Mouse (Mus musculus) brown adipose tissue, adult 24 weeks (tissue): ENCODE results near the gene 4930519P11Rik. TPM values are rescaled to one million over a fixed set of nuclear protein-coding genes. Genes with fewer than 3 reads are reported as not detected.
A peak's percentile ranks its signal among the peaks of the same experiment; 100 is the strongest.

Source experiments
- H3K27ac ChIP-seq: fragments of 200-500 bp; replicated peaks from 2 replicates; pipeline ENCODE4 v1.5.1; 2012; ENCODE audit warnings: low read depth, mild to moderate bottlenecking, low read length
- H3K4me1 ChIP-seq: fragments of 200-500 bp; 2 replicates; pipeline ENCODE4 v1.6.1; 2012; ENCODE audit warnings: low read length, mixed read lengths; ENCODE audit not compliant: control insufficient read depth, insufficient read depth, insufficient read length
- H3K4me3 ChIP-seq: fragments of 200-500 bp; 2 replicates; pipeline ENCODE4 v1.5.1; 2012; ENCODE audit warnings: low read depth, mild to moderate bottlenecking, low read length, moderate library complexity; ENCODE audit not compliant: insufficient read depth
- polyA plus RNA-seq: library from polyadenylated mRNA; stranded (reverse); fragments of >200 nt; gene quantifications from 2 replicates; pipeline ENCODE4 v1.2.4, GENCODE M21; 2012; ENCODE audit not compliant: missing spikeins, insufficient read depth, insufficient read length

The 4930519P11Rik gene
- polyA plus RNA-seq, result not detected in 2 replicates

GRCm38 (mm10) chr2:154613118-154614115 is at the start of gene 4930519P11Rik, which contains the start of gene Zfp341:
Gene 4930519P11Rik (minus strand): TSS chr2:154613437.
Gene Zfp341 (plus strand): TSS chr2:154613297.
- Histone ChIP-seq H3K4me3 (peak within 1 kb of the TSS; percentile 68), H3K4me1 (peaks cover 7% of the 10 kb centered on the region), H3K27ac (peak within 1 kb of the TSS; percentile 87)

GRCm38 (mm10) chr2:154659531-154660074 is 46.4 kb upstream of the 4930519P11Rik start:
- Histone ChIP-seq H3K4me3 (0 out of 2 replicates have a peak overlapping the region, but pooled peaks have one; percentile 6), H3K27ac (no peak overlapping the region), H3K4me1 (peaks cover 13% of the 10 kb centered on the region; the same call in 1 of the 2 replicates)

- peaks cover 13% of the 10 kb centered on the region; the same call in 1 of the 2 replicates for H3K4me1 ChIP-seq
- H3K27ac ChIP-seq, result 0 out of 2 replicates have a peak overlapping the region, but pooled peaks have one; percentile 32
- peak overlapping the region; percentile 6; the same call in 1 of the 2 replicates for H3K4me3 ChIP-seq
Observed at GRCm38 (mm10) chr2:154659070-154659469, 45.8 kb upstream of the 4930519P11Rik start.

GRCm38 (mm10) chr2:154657486-154658237 is 44.4 kb upstream of the 4930519P11Rik start:
- H3K4me1 ChIP-seq, result peaks cover 11% of the 10 kb centered on the region; the same call in 1 of the 2 replicates
- peak overlapping the region; percentile 98 for H3K4me3 ChIP-seq
- H3K27ac ChIP-seq, result peak overlapping the region; percentile 89

- peak overlapping the region; percentile 98 for H3K4me3 ChIP-seq
- peaks cover 10% of the 10 kb centered on the region; the same call in 1 of the 2 replicates for H3K4me1 ChIP-seq
- peak overlapping the region; percentile 89 for H3K27ac ChIP-seq
Observed at GRCm38 (mm10) chr2:154656710-154657485, 43.7 kb upstream of the 4930519P11Rik start.

GRCm38 (mm10) chr2:154655878-154656414 is 42.7 kb upstream of the 4930519P11Rik start:
- H3K27ac ChIP-seq, result no peak overlapping the region
- no peak overlapping the region for H3K4me3 ChIP-seq
- H3K4me1 ChIP-seq, result peaks cover 10% of the 10 kb centered on the region; the same call in 1 of the 2 replicates

GRCm38 (mm10) chr2:154654976-154655375 is 41.7 kb upstream of the 4930519P11Rik start:
- Histone ChIP-seq H3K27ac (no peak overlapping the region), H3K4me1 (peaks cover 10% of the 10 kb centered on the region; the same call in 1 of the 2 replicates), H3K4me3 (no peak overlapping the region)

GRCm38 (mm10) chr2:154651363-154651762 is 38.1 kb upstream of the 4930519P11Rik start, which contains the start of gene Chmp4b:
Gene Chmp4b (plus strand): TSS chr2:154651705.
- Histone ChIP-seq H3K4me1 (peaks cover 2% of the 10 kb centered on the region; the same call in 1 of the 2 replicates), H3K27ac (no peak within 1 kb of the TSS), H3K4me3 (no peak within 1 kb of the TSS)

- H3K27ac ChIP-seq, result no peak overlapping the region
- H3K4me3 ChIP-seq, result no peak overlapping the region
- H3K4me1 ChIP-seq, result no peaks in the 10 kb centered on the region
Observed at GRCm38 (mm10) chr2:154650404-154650803, 37.2 kb upstream of the 4930519P11Rik start.

- no peaks in the 10 kb centered on the region for H3K4me1 ChIP-seq
- no peak overlapping the region for H3K27ac ChIP-seq
- no peak overlapping the region for H3K4me3 ChIP-seq
Observed at GRCm38 (mm10) chr2:154648086-154648485, 34.8 kb upstream of the 4930519P11Rik start.

GRCm38 (mm10) chr2:154646634-154647033 is 33.4 kb upstream of the 4930519P11Rik start:
- Histone ChIP-seq H3K4me1 (no peaks in the 10 kb centered on the region), H3K27ac (no peak overlapping the region), H3K4me3 (no peak overlapping the region)

GRCm38 (mm10) chr2:154642712-154643385 is 29.6 kb upstream of the 4930519P11Rik start:
- H3K4me3 ChIP-seq, result no peak overlapping the region

GRCm38 (mm10) chr2:154642005-154642459 is 28.8 kb upstream of the 4930519P11Rik start:
- Histone ChIP-seq H3K4me1 (no peaks in the 10 kb centered on the region), H3K4me3 (no peak overlapping the region), H3K27ac (no peak overlapping the region)

More at GRCm38 (mm10) chr2:154642712-154643385, 29.6 kb upstream of the 4930519P11Rik start:
- Histone ChIP-seq H3K4me1 (no peaks in the 10 kb centered on the region), H3K27ac (no peak overlapping the region)
